Mouse (Mus musculus) stomach, embryonic 16.5 days (tissue): Measurements from ENCODE around the gene Bbs5. TPM values are rescaled to one million over a fixed set of nuclear protein-coding genes. Genes with fewer than 3 reads are reported as not detected.
"Not testable (repeated sequence)": the region's sequence is repeated elsewhere in the genome, so short reads cannot be mapped to it uniquely, and the experiment has no call there.

Experiments
- ATAC-seq: fragments of 200-750 bp; cut with Nextera tagmentation; 2 replicates; pipeline ENCODE4 v1.8.0; 2017; ENCODE audit warnings: moderate number of reproducible peaks, moderate TSS enrichment; ENCODE audit not compliant: insufficient read depth, low FRiP score
- H3K27ac ChIP-seq: fragments of 300-500 bp; sonication (generic); 2 replicates; pipeline ENCODE4 v1.5.1; 2014; ENCODE audit warnings: low read length
- H3K27me3 ChIP-seq: fragments of 300-500 bp; sonication (generic); 2 replicates; pipeline ENCODE4 v1.6.1; 2014; ENCODE audit warnings: low read length, control low read depth, mixed read lengths; ENCODE audit not compliant: control insufficient read depth, insufficient read depth
- H3K36me3 ChIP-seq: fragments of 300-500 bp; sonication (generic); 2 replicates; pipeline ENCODE4 v1.6.1; 2014; ENCODE audit warnings: low read length; ENCODE audit not compliant: control insufficient read depth, insufficient read depth
- H3K4me1 ChIP-seq: fragments of 300-500 bp; sonication (generic); 2 replicates; pipeline ENCODE4 v1.6.1; 2014; ENCODE audit warnings: low read length, control low read depth, mixed read lengths; ENCODE audit not compliant: control insufficient read depth, insufficient read depth
- H3K4me2 ChIP-seq: fragments of 300-500 bp; sonication (generic); 2 replicates; pipeline ENCODE4 v1.6.1; 2014; ENCODE audit warnings: low read depth, low read length, mixed read lengths
- H3K4me3 ChIP-seq: fragments of 300-500 bp; sonication (generic); replicated peaks from 2 replicates; pipeline ENCODE4 v1.5.1; 2014; ENCODE audit warnings: mild to moderate bottlenecking, low read length
- H3K9ac ChIP-seq: fragments of 300-500 bp; sonication (generic); 2 replicates; pipeline ENCODE4 v1.6.1; 2014; ENCODE audit warnings: low read length
- H3K9me3 ChIP-seq: fragments of 300-500 bp; sonication (generic); replicated peaks from 2 replicates; pipeline ENCODE4 v1.6.1; 2016; ENCODE audit warnings: low read length, control low read depth; ENCODE audit not compliant: control insufficient read depth
- WGBS: fragments of 180-500 bp; shearing (Covaris S2); extraction: QIAGEN DNeasy Blood & Tissue Kit; methylation state at CpG from one replicate; pipeline ENCODE4 v1.1.7; 2014; 5-methylcytosine and 5-hydroxymethylcytosine counted together
- polyA plus RNA-seq: library from polyadenylated mRNA; unstranded; fragments of >200 nt; fragmentation: Nextera tagmentation; extraction: Ambion mirVana; gene quantifications from 2 replicates; pipeline ENCODE4 v1.2.1, GENCODE M21; 2015

Gene Bbs5
- polyA plus RNA-seq, 1 experiment from 2014 or later: 14.9 TPM

DNA sequence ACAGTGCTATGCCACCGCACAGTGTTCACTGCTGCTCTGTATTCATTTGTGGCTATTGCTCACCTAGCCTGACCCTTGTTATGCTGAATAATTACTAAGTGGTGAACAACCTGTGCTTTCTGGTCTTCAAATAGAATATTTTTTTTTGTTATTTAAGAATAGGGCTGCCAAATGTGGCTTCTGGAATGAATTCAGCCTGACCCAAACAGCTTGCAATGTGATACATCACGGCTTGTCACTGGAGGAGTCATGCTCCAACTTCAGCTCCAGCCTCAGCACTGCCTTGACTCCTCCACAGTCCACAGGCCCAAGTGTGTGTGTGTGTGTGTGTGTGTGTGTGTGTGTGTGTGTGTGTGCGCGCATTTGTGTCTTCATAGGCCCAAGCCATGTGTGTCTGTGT lies 12.4 kb downstream of the Bbs5 start:
- no peak for ATAC-seq
- H3K27ac ChIP-seq: no peak overlapping the region
- H3K4me1 ChIP-seq: no peaks in the 10 kb centered on the region
- H3K9me3 ChIP-seq: no peaks in the 10 kb centered on the region
- 89% methylated on average over 4 of the region's 4 CpGs for WGBS
- peaks cover 1% of the 10 kb centered on the region; the same call in 1 of the 2 replicates for H3K36me3 ChIP-seq
- no peak overlapping the region for H3K9ac ChIP-seq
- H3K4me2 ChIP-seq: no peak overlapping the region
- H3K4me3 ChIP-seq: no peak overlapping the region
- H3K27me3 ChIP-seq: no peaks in the 10 kb centered on the region

- no peak for ATAC-seq
- Histone ChIP-seq H3K9me3 (no peaks in the 10 kb centered on the region), H3K27ac (no peak overlapping the region), H3K36me3 (no peaks in the 10 kb centered on the region), H3K4me2 (no peak overlapping the region), H3K4me3 (no peak overlapping the region), H3K27me3 (no peaks in the 10 kb centered on the region), H3K9ac (no peak overlapping the region), H3K4me1 (no peaks in the 10 kb centered on the region)
- WGBS: 75% methylated on average over 13 of the region's 13 CpGs
These were observed 17.0 kb downstream of the Bbs5 start for GRCm38 (mm10) chr2:69663827-69664476.

GRCm38 (mm10) chr2:69667656-69668055 lies 20.7 kb downstream of the Bbs5 start:
- no peak for ATAC-seq
- WGBS: 87% methylated on average over 4 of the region's 4 CpGs
- no peaks in the 10 kb centered on the region for H3K27me3 ChIP-seq

GRCm38 (mm10) chr2:69668414-69668813 lies 21.4 kb downstream of the Bbs5 start:
- no peak overlapping the region for H3K27ac ChIP-seq
- no peaks in the 10 kb centered on the region for H3K27me3 ChIP-seq
- 66% methylated on average over 6 of the region's 6 CpGs for WGBS
- ATAC-seq: no peak
- no peak overlapping the region for H3K9ac ChIP-seq
- no peaks in the 10 kb centered on the region for H3K36me3 ChIP-seq
- H3K4me3 ChIP-seq: no peak overlapping the region
- H3K4me1 ChIP-seq: no peaks in the 10 kb centered on the region
- no peak overlapping the region for H3K4me2 ChIP-seq
- no peaks in the 10 kb centered on the region for H3K9me3 ChIP-seq

More at GRCm38 (mm10) chr2:69667656-69668055, 20.7 kb downstream of the Bbs5 start:
- no peaks in the 10 kb centered on the region for H3K9me3 ChIP-seq
- H3K4me3 ChIP-seq: no peak overlapping the region
- H3K27ac ChIP-seq: no peak overlapping the region
- H3K9ac ChIP-seq: no peak overlapping the region
- no peaks in the 10 kb centered on the region for H3K4me1 ChIP-seq
- H3K4me2 ChIP-seq: no peak overlapping the region
- no peaks in the 10 kb centered on the region for H3K36me3 ChIP-seq

- Histone ChIP-seq H3K4me3 (no peak within 1 kb of the TSS), H3K27me3 (no peaks in the 10 kb centered on the region), H3K4me1 (no peaks in the 10 kb centered on the region), H3K36me3 (no peaks in the 10 kb centered on the region), H3K9ac (no peak within 1 kb of the TSS), H3K9me3 (no peaks in the 10 kb centered on the region), H3K4me2 (no peak within 1 kb of the TSS), H3K27ac (no peak within 1 kb of the TSS)
- WGBS: 76% methylated on average over 9 of the region's 9 CpGs
- no peak for ATAC-seq
These were observed 22.9 kb downstream of the Bbs5 start, which contains the start of gene Klhl41 for GRCm38 (mm10) chr2:69669853-69670252. TSS of gene Klhl41 (plus strand) at chr2:69670120.

DNA sequence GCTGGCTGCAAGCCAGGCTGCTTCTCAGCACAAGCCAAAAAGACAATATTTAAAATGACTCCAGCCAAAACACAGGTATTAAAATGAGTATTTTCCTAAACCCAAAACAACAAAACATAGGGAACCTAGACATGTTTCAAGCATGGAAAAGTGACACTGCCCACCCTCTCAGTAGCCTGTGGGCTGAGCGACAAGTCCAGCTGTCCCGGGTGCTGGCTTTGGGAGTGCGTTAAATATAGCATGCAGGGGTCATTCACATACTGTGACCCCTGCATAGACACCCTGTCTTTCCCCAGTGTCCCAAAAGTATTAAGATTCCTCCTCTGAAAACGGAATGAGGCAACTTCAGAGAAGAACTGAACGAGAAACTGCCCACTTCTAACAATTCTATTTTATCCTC lies 26.8 kb downstream of the Bbs5 start:
- no peak for ATAC-seq
- H3K9me3 ChIP-seq: no peaks in the 10 kb centered on the region
- H3K9ac ChIP-seq: no peak overlapping the region
- no peaks in the 10 kb centered on the region for H3K4me1 ChIP-seq
- no peaks in the 10 kb centered on the region for H3K27me3 ChIP-seq
- H3K4me2 ChIP-seq: no peak overlapping the region
- 58% methylated on average over 5 of the region's 5 CpGs for WGBS
- no peaks in the 10 kb centered on the region for H3K36me3 ChIP-seq
- no peak overlapping the region for H3K4me3 ChIP-seq
- no peak overlapping the region for H3K27ac ChIP-seq

DNA sequence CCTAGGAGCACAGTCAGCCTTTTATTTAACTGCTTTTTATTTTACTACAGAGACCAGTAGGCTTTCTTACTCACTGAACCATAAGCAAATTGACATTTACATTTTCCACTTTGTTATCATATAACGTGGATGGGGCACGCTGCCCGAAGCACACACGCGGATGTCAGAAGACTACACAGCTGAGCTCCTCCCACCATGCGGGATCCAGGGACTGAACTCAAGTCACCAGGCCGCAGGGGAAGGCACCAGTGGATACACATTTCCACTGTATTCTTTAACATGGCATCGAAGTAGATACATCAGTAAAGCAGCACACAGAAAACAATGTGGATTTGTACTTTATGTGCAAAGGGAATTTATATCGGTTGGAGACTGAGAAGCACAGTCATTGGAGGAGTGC lies 28.3 kb downstream of the Bbs5 start:
- 87% methylated on average over 9 of the region's 9 CpGs for WGBS
- Histone ChIP-seq H3K4me1 (no peaks in the 10 kb centered on the region), H3K4me2 (no peak overlapping the region), H3K27ac (no peak overlapping the region), H3K9ac (no peak overlapping the region), H3K4me3 (no peak overlapping the region), H3K9me3 (no peaks in the 10 kb centered on the region), H3K36me3 (no peaks in the 10 kb centered on the region), H3K27me3 (no peaks in the 10 kb centered on the region)
- no peak for ATAC-seq

GRCm38 (mm10) chr2:69676713-69677112 lies 29.7 kb downstream of the Bbs5 start:
- Histone ChIP-seq H3K4me2 (no peak overlapping the region), H3K9me3 (no peaks in the 10 kb centered on the region), H3K9ac (no peak overlapping the region), H3K27me3 (no peaks in the 10 kb centered on the region), H3K4me3 (no peak overlapping the region), H3K4me1 (no peaks in the 10 kb centered on the region), H3K36me3 (no peaks in the 10 kb centered on the region), H3K27ac (no peak overlapping the region)
- 59% methylated on average over 2 of the region's 2 CpGs for WGBS
- no peak for ATAC-seq

DNA sequence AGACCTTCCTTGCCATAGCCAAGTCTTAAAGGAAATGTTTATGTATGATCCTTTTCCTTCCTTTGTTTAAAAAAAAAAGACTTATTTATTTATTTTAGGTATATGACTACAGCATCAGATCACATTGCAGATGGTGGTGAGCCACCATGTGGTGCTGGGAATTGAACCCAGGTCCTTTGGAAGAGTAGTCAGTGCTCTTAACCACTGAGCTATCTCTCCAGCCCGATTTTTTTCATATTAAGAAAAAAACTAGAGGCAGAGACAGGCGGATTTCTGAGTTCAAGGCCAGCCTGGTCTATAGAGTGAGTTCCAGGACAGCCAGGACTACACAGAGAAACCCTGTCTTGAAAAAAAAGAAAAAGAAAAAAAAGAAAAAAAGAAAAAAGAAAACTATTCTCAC lies 30.2 kb downstream of the Bbs5 start:
- not testable (repeated sequence) for H3K36me3 ChIP-seq, H3K27ac ChIP-seq, H3K4me3 ChIP-seq, H3K27me3 ChIP-seq, H3K4me2 ChIP-seq, H3K9me3 ChIP-seq, ATAC-seq, H3K9ac ChIP-seq, H3K4me1 ChIP-seq
- 87% methylated on average over 2 of the region's 2 CpGs for WGBS
